Mouse (Mus musculus) erythroblast, embryonic 14.5 days (primary cell): ENCODE measurements around the gene Pin4. TPM values are rescaled to one million over a fixed set of nuclear protein-coding genes. Genes with fewer than 3 reads are reported as not detected.

Experiments
- H3K27me3 ChIP-seq: 2 replicates; pipeline ENCODE4 v1.6.1; 2012; ENCODE audit warnings: inconsistent platforms; ENCODE audit not compliant: control insufficient read depth
- H3K36me3 ChIP-seq: 2 replicates; pipeline ENCODE4 v1.6.1; 2012; ENCODE audit warnings: mild to moderate bottlenecking, inconsistent platforms; ENCODE audit not compliant: control insufficient read depth
- H3K4me1 ChIP-seq: 2 replicates; pipeline ENCODE4 v1.6.1; 2012; ENCODE audit warnings: inconsistent platforms; ENCODE audit not compliant: control insufficient read depth
- H3K4me3 ChIP-seq: replicated peaks from 2 replicates; pipeline ENCODE3; 2012; ENCODE audit warnings: moderate library complexity, mild to moderate bottlenecking, inconsistent platforms
- H3K9me3 ChIP-seq: 2 replicates; pipeline ENCODE4 v1.6.1; 2012; ENCODE audit warnings: low read length, inconsistent platforms, mixed read lengths; ENCODE audit not compliant: control insufficient read depth
- GATA1 ChIP-seq: IDR thresholded peaks from 2 replicates; pipeline ENCODE4 v1.6.1; 2012; ENCODE audit warnings: low read length, inconsistent platforms, mixed read lengths
- TAL1 ChIP-seq: IDR thresholded peaks from 3 replicates; pipeline ENCODE4 v1.6.1; 2012; ENCODE audit warnings: low read length, inconsistent platforms, mixed read lengths
- polyA plus RNA-seq: library from polyadenylated mRNA; stranded (reverse); fragments of >175 nt; gene quantifications from 2 replicates; pipeline ENCODE4 v1.2.3, GENCODE M21; 2012

Pin4 gene
- polyA plus RNA-seq = 2.2 and 2.6 TPM in 2 replicates

DNA sequence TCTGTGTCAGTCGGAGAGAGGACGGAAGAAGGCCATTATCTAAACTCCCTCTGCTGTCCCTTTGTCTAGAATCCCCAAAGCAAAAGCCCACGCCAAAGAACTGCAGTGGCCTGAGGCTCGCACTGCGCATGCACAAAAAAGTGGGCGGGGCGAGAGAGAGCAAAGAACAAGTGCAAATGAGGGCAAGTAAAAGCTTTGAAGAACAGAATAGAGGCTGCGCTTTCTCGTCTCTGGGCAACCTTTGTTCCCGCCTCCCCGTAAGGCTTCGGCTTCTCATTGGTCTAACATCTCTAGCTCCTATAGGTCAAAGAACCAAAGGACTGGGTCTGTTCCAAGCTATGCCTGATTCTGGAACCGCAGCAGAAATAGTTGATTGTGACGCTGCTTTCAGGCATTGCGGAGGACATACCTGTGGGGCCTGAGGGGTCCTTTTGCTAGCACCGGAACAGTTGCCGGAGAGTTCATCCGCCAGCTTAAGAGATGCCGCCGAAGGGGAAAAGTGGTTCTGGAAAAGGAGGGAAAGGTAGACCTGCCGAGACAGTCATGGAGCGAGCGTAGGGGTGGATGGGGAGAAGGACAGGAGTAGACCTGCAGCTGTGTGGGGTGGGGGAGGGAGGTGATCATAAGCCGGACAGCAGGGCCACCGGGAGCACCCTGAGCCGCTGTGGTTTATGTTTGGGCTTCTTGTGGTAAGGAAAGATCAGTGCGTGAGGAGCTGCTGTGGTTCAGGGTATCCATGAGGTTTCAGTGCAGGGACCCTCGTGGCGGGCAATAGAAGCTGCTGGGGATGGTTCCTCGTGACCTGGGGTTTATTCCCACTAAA is at the start of gene Pin4:
Gene Pin4, plus strand, starts transcription at position 406 of the 823 bp plus-strand sequence.
- H3K4me1 ChIP-seq = peaks cover 16% of the 10 kb centered on the region
- peaks cover 9% of the 10 kb centered on the region for H3K27me3 ChIP-seq
- no peak for TF ChIP-seq TAL1
- TF ChIP-seq GATA1 = no peak
- peak within 1 kb of the TSS; percentile 95 for H3K4me3 ChIP-seq
- peaks cover 21% of the 10 kb centered on the region for H3K36me3 ChIP-seq
- no peaks in the 10 kb centered on the region for H3K9me3 ChIP-seq

DNA sequence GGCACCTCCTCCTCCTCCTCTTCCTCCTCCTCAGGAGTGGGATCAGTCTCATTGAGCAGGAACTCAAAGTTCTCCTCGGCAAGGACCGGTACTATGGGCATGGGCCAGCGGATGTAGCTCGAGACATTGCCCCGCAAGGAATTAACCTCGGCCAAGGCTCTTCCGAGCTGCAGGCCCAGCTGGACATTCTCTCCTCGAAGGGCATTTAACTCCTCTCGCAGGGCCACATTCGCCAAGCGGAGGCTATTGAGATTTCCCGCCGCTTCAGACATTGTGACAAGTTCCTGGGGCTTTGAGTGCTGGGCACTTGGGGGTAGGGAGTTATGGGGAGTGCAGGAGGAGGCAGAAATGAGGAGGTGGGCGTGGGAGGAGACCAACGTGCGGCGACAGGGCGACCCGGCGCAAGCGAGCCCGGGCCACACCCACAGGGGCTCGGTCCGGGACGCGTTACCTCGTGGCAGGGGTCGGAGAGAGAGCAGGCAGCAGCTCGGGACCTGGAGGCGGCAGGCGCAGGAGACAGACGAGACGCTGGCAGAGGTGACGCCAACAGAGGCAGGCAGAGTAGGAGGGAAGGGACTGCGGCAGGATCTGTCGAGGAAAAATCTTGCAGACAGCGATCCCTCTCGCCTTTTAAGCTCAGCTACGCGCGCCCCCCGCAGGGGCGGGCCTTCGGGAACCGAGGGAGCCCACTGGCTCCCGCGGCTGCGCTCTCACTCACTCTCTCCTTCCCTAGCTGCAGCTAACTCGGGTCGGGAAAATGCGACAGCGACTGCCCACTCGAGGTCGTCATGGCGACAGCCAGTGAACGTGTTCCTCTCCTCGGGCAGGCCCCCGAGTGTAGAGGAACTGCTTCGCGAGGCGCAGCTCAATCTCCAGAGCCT is 48.4 kb upstream of the Pin4 start, which contains the start of gene Rtl5:
Gene Rtl5, minus strand, starts transcription at position 714 of the 881 bp plus-strand sequence.
- H3K27me3 ChIP-seq = peaks cover 60% of the 10 kb centered on the region

DNA sequence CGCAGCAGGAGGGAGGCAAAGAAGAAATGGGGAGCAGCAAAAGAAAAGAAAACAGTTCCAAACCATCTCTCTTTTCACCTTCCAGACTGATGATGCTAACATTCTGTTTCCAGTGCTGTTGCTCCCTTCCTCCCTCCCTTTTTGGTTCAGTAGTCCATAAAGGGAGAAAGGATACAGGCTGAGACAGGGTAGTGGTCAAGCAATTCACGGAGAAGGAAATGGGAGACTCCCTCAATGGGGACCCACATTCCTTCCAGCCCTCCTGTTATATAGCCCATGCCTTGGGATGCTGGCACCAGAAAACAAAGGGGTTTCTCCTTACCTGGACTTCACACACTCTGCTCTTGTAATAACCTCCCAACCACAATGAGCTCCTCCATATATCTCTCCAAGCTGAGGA is 47.7 kb upstream of the Pin4 start:
- H3K36me3 ChIP-seq = no peaks in the 10 kb centered on the region
- peaks cover 25% of the 10 kb centered on the region for H3K9me3 ChIP-seq
- H3K4me3 ChIP-seq = no peak overlapping the region
- TF ChIP-seq TAL1 (no peak), GATA1 (no peak)
- peaks cover 58% of the 10 kb centered on the region for H3K27me3 ChIP-seq
- H3K4me1 ChIP-seq = no peaks in the 10 kb centered on the region

More for the DNA sequence above, 48.4 kb upstream of the Pin4 start, which contains the start of gene Rtl5:
- no peak for TF ChIP-seq TAL1
- TF ChIP-seq GATA1 = no peak
- peaks cover 25% of the 10 kb centered on the region for H3K9me3 ChIP-seq
- no peaks in the 10 kb centered on the region for H3K4me1 ChIP-seq
- H3K36me3 ChIP-seq = no peaks in the 10 kb centered on the region
- peak within 1 kb of the TSS; percentile 28 for H3K4me3 ChIP-seq

GRCm38 (mm10) chrX:102073605-102074325 is 45.5 kb upstream of the Pin4 start:
- TF ChIP-seq TAL1 (no peak), GATA1 (no peak)
- peaks cover 52% of the 10 kb centered on the region for H3K27me3 ChIP-seq
- no peaks in the 10 kb centered on the region for H3K36me3 ChIP-seq
- H3K4me1 ChIP-seq = no peaks in the 10 kb centered on the region
- H3K4me3 ChIP-seq = no peak overlapping the region
- peaks cover 23% of the 10 kb centered on the region for H3K9me3 ChIP-seq

DNA sequence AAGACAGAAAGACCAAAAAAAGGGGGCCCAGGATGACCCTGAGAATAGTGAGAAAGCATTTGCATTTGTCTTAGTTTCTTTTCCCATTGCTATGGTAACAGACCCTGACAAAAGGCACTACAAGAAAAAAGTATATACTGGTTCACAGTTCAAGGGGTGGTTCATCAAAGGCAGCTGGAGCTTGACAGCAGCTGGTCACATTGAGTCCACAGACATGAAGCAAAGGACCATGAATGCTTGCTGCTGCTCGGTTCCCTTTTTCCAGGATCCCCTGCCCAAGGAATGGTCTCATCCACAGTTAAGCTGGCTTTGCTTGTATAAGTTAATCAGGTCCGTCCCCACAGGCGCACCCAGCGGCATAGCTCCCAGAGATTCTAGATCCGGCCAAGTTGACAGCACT is 44.8 kb upstream of the Pin4 start:
- TF ChIP-seq GATA1 (no peak), TAL1 (no peak)
- peaks cover 45% of the 10 kb centered on the region for H3K27me3 ChIP-seq
- no peak overlapping the region for H3K4me3 ChIP-seq
- no peaks in the 10 kb centered on the region for H3K36me3 ChIP-seq
- H3K9me3 ChIP-seq = peaks cover 17% of the 10 kb centered on the region
- no peaks in the 10 kb centered on the region for H3K4me1 ChIP-seq

DNA sequence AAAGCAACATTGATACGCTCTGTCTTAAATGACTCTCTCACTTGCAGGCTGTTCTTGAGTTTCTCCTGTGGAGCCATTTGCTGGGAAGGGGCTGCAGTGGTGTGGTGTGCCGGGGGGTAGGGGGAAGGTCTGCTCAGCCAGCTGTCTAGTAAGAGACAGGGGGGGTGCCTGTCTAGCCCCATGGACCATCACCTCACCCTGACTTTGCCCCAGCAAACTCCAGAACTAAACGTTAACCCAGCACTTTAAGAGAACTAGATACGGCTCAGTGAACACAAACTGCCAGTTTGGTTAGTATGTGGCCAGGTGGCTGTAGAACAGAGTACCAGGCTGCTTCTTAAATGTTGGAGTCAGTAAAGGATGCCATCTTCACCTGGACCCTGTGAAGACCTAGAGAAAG is 44.1 kb upstream of the Pin4 start:
- Histone ChIP-seq H3K27me3 (peaks cover 40% of the 10 kb centered on the region), H3K36me3 (no peaks in the 10 kb centered on the region), H3K9me3 (peaks cover 14% of the 10 kb centered on the region), H3K4me1 (no peaks in the 10 kb centered on the region), H3K4me3 (no peak overlapping the region)
- TF ChIP-seq TAL1 (no peak), GATA1 (no peak)

DNA sequence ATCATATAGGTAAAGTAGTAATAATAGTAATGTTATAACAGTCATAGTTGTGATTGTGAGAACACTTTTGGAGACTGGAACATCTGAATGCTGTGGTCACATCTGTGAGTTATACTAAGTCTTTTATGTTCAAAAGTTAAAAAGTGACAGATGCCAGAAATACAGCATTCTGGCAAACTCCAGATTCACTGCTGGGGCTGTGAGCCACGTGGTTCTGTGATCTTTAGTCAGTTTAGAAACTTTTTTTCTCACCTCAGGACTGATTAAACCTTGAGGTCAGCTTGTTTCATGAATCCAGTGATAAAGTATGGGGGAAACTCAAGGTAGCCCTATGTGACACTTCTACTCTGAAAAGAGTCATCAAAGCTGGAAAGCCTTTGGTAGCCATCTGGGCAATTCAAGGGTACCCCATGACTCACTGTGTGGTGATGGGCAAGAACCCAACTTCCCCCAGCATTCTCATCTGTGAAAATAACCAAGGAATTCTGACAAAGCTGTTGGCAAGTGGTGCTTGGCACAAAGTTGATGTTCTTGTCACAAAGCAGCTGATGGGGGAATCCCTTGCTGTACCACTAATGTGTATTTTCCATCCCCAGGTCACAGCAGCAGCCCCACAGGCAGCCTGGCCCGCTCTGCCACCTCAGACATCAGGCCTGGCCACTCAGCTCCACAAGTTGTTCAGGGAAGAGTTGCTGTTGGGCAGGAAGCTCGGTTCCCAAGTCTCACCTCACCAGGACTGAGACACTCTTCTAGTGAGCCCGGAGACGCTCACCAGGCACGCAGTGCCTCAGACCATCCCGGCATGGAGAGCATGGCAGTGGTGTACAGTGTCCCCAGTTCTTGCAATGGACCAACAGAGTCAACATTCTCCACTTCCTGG is 42.1 kb upstream of the Pin4 start:
- no peak for TF ChIP-seq TAL1
- no peak for TF ChIP-seq GATA1
- Histone ChIP-seq H3K4me3 (no peak overlapping the region), H3K4me1 (no peaks in the 10 kb centered on the region), H3K27me3 (peaks cover 22% of the 10 kb centered on the region), H3K36me3 (no peaks in the 10 kb centered on the region), H3K9me3 (no peaks in the 10 kb centered on the region)

GRCm38 (mm10) chrX:102081076-102081475 is 38.2 kb upstream of the Pin4 start:
- Histone ChIP-seq H3K4me1 (no peaks in the 10 kb centered on the region), H3K27me3 (peaks cover 4% of the 10 kb centered on the region), H3K9me3 (no peaks in the 10 kb centered on the region), H3K36me3 (no peaks in the 10 kb centered on the region), H3K4me3 (no peak overlapping the region)
- no peak for TF ChIP-seq GATA1
- no peak for TF ChIP-seq TAL1
